Mouse (Mus musculus) heart, postnatal 0 days (tissue): ENCODE measurements around the gene Gns.

ENCODE experiments used
- CTCF ChIP-seq: IDR thresholded peaks from 2 replicates; pipeline ENCODE4 v1.5.1; 2016; ENCODE audit warnings: antibody characterized with exemption, control low read depth, low read depth
- EP300 ChIP-seq: IDR thresholded peaks from 2 replicates; pipeline ENCODE4 v1.6.1; 2016; ENCODE audit warnings: antibody characterized with exemption, low read depth

- no peak for TF ChIP-seq EP300
- no peak for TF ChIP-seq CTCF
Measured at GRCm38 (mm10) chr10:121367780-121368179, 2.9 kb downstream of the Gns start.
